Mouse (Mus musculus) CH12.LX (cell line): ENCODE data around the gene Epha3.

Experiments
- CTCF ChIP-seq, 2 experiments: IDR thresholded peaks in 1 of 2; conservative IDR thresholded peaks in 1 of 2; 2 replicates each; pipeline ENCODE4 v1.5.1; 2011 to 2012; ENCODE audit warnings: low read depth in 2 of 2, low read length in 2 of 2, improper control_type of control experiment in 1 of 2, inconsistent platforms in 1 of 2, mild to moderate bottlenecking in 1 of 2, moderate library complexity in 1 of 2
- ETS1 ChIP-seq: conservative IDR thresholded peaks from 2 replicates; pipeline ENCODE4 v1.6.1; 2012; ENCODE audit warnings: low read depth, mild to moderate bottlenecking, inconsistent platforms, low read length, improper control_type of control experiment, moderate library complexity
- HCFC1 ChIP-seq: IDR thresholded peaks from 2 replicates; pipeline ENCODE4 v1.6.1; 2012; ENCODE audit warnings: low read depth, mild to moderate bottlenecking, inconsistent platforms, low read length, improper control_type of control experiment
- JUND ChIP-seq: conservative IDR thresholded peaks from 2 replicates; pipeline ENCODE4 v1.6.1; 2011; ENCODE audit warnings: low read depth, low read length, improper control_type of control experiment
- MAZ ChIP-seq: IDR thresholded peaks from 2 replicates; pipeline ENCODE4 v1.6.1; 2012; ENCODE audit warnings: low read depth, mild to moderate bottlenecking, inconsistent platforms, low read length, improper control_type of control experiment, moderate library complexity
- MYC ChIP-seq: IDR thresholded peaks from 2 replicates; pipeline ENCODE4 v1.6.1; 2011; ENCODE audit warnings: low read depth, mild to moderate bottlenecking, improper control_type of control experiment, low read length
- POLR2A ChIP-seq: IDR thresholded peaks from 2 replicates; pipeline ENCODE4 v1.6.1; 2011; ENCODE audit warnings: low read depth, mild to moderate bottlenecking, improper control_type of control experiment, low read length
- RCOR1 ChIP-seq: conservative IDR thresholded peaks from 2 replicates; pipeline ENCODE4 v1.6.1; 2012; ENCODE audit warnings: low read depth, mild to moderate bottlenecking, inconsistent platforms, low read length, improper control_type of control experiment
- TBP ChIP-seq: conservative IDR thresholded peaks from 2 replicates; pipeline ENCODE4 v1.6.1; 2011; ENCODE audit warnings: low read depth, low read length, improper control_type of control experiment
- TCF12 ChIP-seq: IDR thresholded peaks from 2 replicates; pipeline ENCODE4 v1.6.1; 2014; ENCODE audit warnings: low read depth, mild to moderate bottlenecking, inconsistent platforms, low read length, improper control_type of control experiment
- USF1 ChIP-seq: IDR thresholded peaks from 2 replicates; pipeline ENCODE4 v1.6.1; 2014; ENCODE audit warnings: low read depth, mild to moderate bottlenecking, inconsistent platforms, low read length, improper control_type of control experiment

- no peak for TF ChIP-seq ETS1
- no peak for TF ChIP-seq RCOR1
- no peak for TF ChIP-seq HCFC1
- no peak for TF ChIP-seq TBP
- no peak for TF ChIP-seq POLR2A
- TF ChIP-seq USF1, result no peak
- TF ChIP-seq TCF12, result no peak
- no peak for TF ChIP-seq MAZ
- TF ChIP-seq CTCF (conservative IDR thresholded peaks at IDR 0.05 in 1 of 2, IDR thresholded peaks at IDR 0.05 in 1 of 2; ENCODE audit: low read depth in 2 of 2, low read length in 2 of 2), result no peak
- TF ChIP-seq JUND, result no peak
- TF ChIP-seq MYC, result no peak
These were observed 190.6 kb downstream of the Epha3 start for GRCm38 (mm10) chr16:63673236-63673840.
